Mouse (Mus musculus) adrenal gland, postnatal 25 days (tissue): ENCODE results near the gene Osbpl8. TPM values are rescaled to one million over a fixed set of nuclear protein-coding genes. Genes with fewer than 3 reads are reported as not detected.

Experiments used
- DNase-seq: peaks from one replicate; pipeline ENCODE4 v3.0.0; 2021; ENCODE audit warnings: mixed read lengths
- total RNA-seq: library from RNA; stranded (reverse); gene quantifications from 2 replicates; pipeline ENCODE4 v1.2.3, GENCODE M21; 2021

The Osbpl8 gene
- total RNA-seq, 1 experiment from 2014 or later: 30.1 TPM

- DNase-seq: no peak
Observed at GRCm38 (mm10) chr10:111318021-111318420, 153.5 kb downstream of the Osbpl8 start.

- DNase-seq: no peak
Observed at GRCm38 (mm10) chr10:111318805-111319500, 154.4 kb downstream of the Osbpl8 start.

- no peak for DNase-seq
Observed at GRCm38 (mm10) chr10:111320579-111320978, 156.0 kb downstream of the Osbpl8 start.

- DNase-seq: no peak
Observed at GRCm38 (mm10) chr10:111327957-111328356, 163.4 kb downstream of the Osbpl8 start.

- peak; percentile 47 for DNase-seq
Observed at GRCm38 (mm10) chr10:111329326-111329725, 164.8 kb downstream of the Osbpl8 start.

- no peak for DNase-seq
Observed at GRCm38 (mm10) chr10:111334902-111335301, 170.3 kb downstream of the Osbpl8 start.

- DNase-seq: peak; percentile 40
Observed at GRCm38 (mm10) chr10:111335517-111336352, 171.2 kb downstream of the Osbpl8 start.

- DNase-seq: no peak
Observed at GRCm38 (mm10) chr10:111336353-111336713, 171.8 kb downstream of the Osbpl8 start.

- DNase-seq: no peak
Observed at GRCm38 (mm10) chr10:111339296-111339695, 174.7 kb downstream of the Osbpl8 start.

- DNase-seq: no peak
Observed at GRCm38 (mm10) chr10:111341761-111342160, 177.2 kb downstream of the Osbpl8 start.

- DNase-seq: no peak
Observed at GRCm38 (mm10) chr10:111343555-111343954, 179.0 kb downstream of the Osbpl8 start.

Other genes with a start within 250 kb of the Osbpl8 start
- gene Csrp2, start 245.0 kb upstream of the Osbpl8 start, total RNA-seq: 219 and 236 TPM in 2 replicates
- 33.6 and 45.1 TPM in 2 replicates for gene Zdhhc17, start 154.6 kb upstream of the Osbpl8 start, total RNA-seq
- gene Bbs10, start 133.9 kb downstream of the Osbpl8 start, total RNA-seq: 7.8 and 10.1 TPM in 2 replicates